Mouse (Mus musculus) embryonic facial prominence, embryonic 13.5 days (tissue): Measurements from ENCODE around the gene Nos2. TPM values are rescaled to one million over a fixed set of nuclear protein-coding genes. Genes with fewer than 3 reads are reported as not detected.
"Not testable (repeated sequence)": the region's sequence is repeated elsewhere in the genome, so short reads cannot be mapped to it uniquely, and the experiment has no call there.

Experiments
- ATAC-seq: fragments of 200-750 bp; cut with Nextera tagmentation; 2 replicates; pipeline ENCODE4 v1.8.0; 2017; ENCODE audit warnings: low read depth; ENCODE audit not compliant: insufficient number of reproducible peaks, insufficient read depth, low FRiP score, low TSS enrichment
- H3K27ac ChIP-seq: fragments of 300-500 bp; sonication (generic); 2 replicates; pipeline ENCODE4 v1.5.1; 2015; ENCODE audit warnings: moderate library complexity, mild to moderate bottlenecking, inconsistent platforms
- H3K27me3 ChIP-seq: fragments of 300-500 bp; sonication (generic); 2 replicates; pipeline ENCODE4 v1.6.1; 2015; ENCODE audit warnings: mild to moderate bottlenecking, inconsistent platforms
- H3K36me3 ChIP-seq: fragments of 300-500 bp; sonication (generic); 2 replicates; pipeline ENCODE4 v1.6.1; 2015; ENCODE audit warnings: mild to moderate bottlenecking, inconsistent platforms
- H3K4me1 ChIP-seq: fragments of 300-500 bp; sonication (generic); 2 replicates; pipeline ENCODE4 v1.6.1; 2015; ENCODE audit warnings: inconsistent platforms
- H3K4me2 ChIP-seq: fragments of 300-500 bp; sonication (generic); 2 replicates; pipeline ENCODE4 v1.6.1; 2015; ENCODE audit warnings: moderate library complexity, mild to moderate bottlenecking, inconsistent platforms
- H3K4me3 ChIP-seq: fragments of 300-500 bp; sonication (generic); 2 replicates; pipeline ENCODE4 v1.5.1; 2015; ENCODE audit warnings: mild to moderate bottlenecking, inconsistent platforms
- H3K9ac ChIP-seq: fragments of 300-500 bp; sonication (generic); 2 replicates; pipeline ENCODE4 v1.6.1; 2015; ENCODE audit warnings: mild to moderate bottlenecking, inconsistent platforms
- H3K9me3 ChIP-seq: fragments of 300-500 bp; sonication (generic); 2 replicates; pipeline ENCODE4 v1.6.1; 2016; ENCODE audit warnings: inconsistent platforms
- WGBS: fragments of 180-500 bp; shearing (Covaris S2); methylation state at CpG from one replicate; pipeline ENCODE4 v1.1.7; 2015; ENCODE audit warnings: mixed read lengths; 5-methylcytosine and 5-hydroxymethylcytosine counted together
- polyA plus RNA-seq: library from polyadenylated mRNA; unstranded; fragments of >200 nt; fragmentation: Nextera tagmentation; extraction: Ambion mirVana; gene quantifications from 2 replicates; pipeline ENCODE4 v1.2.1, GENCODE M21; 2015

The Nos2 gene
- polyA plus RNA-seq, 1 experiment from 2014 or later: 1.1 TPM

GRCm38 (mm10) chr11:79001871-79002270 is 81.3 kb downstream of the Nos2 start:
- Histone ChIP-seq H3K4me1 (0 out of 2 replicates have a peak, but pooled peaks cover 6% of the 10 kb centered on the region), H3K4me3 (no peak overlapping the region), H3K27ac (no peak overlapping the region), H3K4me2 (no peak overlapping the region), H3K36me3 (no peaks in the 10 kb centered on the region), H3K9ac (no peak overlapping the region), H3K27me3 (no peaks in the 10 kb centered on the region), H3K9me3 (peaks cover 7% of the 10 kb centered on the region; the same call in 1 of the 2 replicates)
- no peak for ATAC-seq
- WGBS: 81% methylated on average over 4 of the region's 4 CpGs

DNA sequence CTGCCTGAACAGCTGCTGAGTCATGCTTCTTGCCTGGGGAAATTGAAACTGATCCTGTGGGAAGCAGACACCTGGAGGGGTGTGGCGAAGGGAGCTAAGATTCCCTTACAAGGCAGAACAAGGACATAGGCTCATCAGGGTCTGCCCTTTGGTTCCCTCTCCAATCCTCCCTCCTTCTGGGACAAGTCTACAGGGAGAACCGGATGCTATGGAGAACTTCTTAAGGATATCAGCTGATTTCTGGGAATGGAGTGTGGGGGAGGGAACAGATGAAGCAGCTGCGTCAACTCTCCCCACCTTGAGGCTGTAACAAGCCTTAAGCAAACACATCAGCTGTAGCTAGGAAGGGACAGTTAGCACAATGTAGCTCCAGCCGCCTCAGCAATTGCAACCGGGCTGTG is 82.0 kb downstream of the Nos2 start:
- no peak for ATAC-seq
- Histone ChIP-seq H3K27me3 (no peaks in the 10 kb centered on the region), H3K4me3 (no peak overlapping the region), H3K9ac (no peak overlapping the region), H3K4me1 (0 out of 2 replicates have a peak, but pooled peaks cover 6% of the 10 kb centered on the region), H3K27ac (peak overlapping the region; percentile 12; the same call in 1 of the 2 replicates), H3K4me2 (no peak overlapping the region), H3K9me3 (0 out of 2 replicates have a peak, but pooled peaks cover under 1% of the 10 kb centered on the region), H3K36me3 (no peaks in the 10 kb centered on the region)
- 48% methylated on average over 5 of the region's 5 CpGs for WGBS

DNA sequence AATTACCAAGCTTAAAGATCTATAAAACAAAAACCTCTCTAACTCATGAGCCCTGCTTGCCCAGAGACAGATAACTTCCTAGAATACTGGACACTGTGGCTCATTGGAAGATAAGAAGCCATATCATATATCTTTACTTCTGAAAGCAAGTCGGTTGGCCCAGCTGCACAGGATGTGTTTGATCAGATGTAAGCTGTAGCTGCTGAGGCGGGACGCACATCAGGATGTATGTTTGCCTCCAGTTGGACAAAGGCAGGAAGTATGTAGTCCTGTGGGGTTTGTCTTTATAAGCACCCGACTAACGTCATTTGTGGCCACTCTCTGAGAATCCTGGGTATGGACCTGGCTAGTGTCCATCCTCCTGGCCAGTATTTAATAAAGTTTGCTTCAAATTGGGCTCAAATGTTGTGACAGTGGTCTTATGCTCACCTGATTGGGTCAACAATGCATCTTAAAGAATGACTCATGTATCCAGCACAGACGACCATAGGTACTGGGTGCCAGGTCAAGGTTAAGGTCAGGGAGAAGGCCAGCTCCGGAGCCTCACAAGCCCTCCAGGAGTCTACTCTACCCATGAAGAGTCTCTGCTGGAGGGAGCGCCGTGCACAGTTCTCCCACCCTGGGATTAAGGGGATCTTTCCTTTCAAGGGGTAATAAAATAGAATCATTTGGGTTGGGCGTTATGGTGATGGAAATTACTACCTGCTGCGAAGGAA is 82.6 kb downstream of the Nos2 start:
- H3K36me3 ChIP-seq: no peaks in the 10 kb centered on the region
- H3K27me3 ChIP-seq: no peaks in the 10 kb centered on the region
- WGBS: 67% methylated on average over 11 of the region's 11 CpGs
- no peak for ATAC-seq
- no peak overlapping the region for H3K4me3 ChIP-seq
- no peak overlapping the region for H3K9ac ChIP-seq
- H3K9me3 ChIP-seq: no peaks in the 10 kb centered on the region
- H3K27ac ChIP-seq: peak overlapping the region; percentile 16; the same call in 1 of the 2 replicates
- no peak overlapping the region for H3K4me2 ChIP-seq
- 0 out of 2 replicates have a peak, but pooled peaks cover 6% of the 10 kb centered on the region for H3K4me1 ChIP-seq

DNA sequence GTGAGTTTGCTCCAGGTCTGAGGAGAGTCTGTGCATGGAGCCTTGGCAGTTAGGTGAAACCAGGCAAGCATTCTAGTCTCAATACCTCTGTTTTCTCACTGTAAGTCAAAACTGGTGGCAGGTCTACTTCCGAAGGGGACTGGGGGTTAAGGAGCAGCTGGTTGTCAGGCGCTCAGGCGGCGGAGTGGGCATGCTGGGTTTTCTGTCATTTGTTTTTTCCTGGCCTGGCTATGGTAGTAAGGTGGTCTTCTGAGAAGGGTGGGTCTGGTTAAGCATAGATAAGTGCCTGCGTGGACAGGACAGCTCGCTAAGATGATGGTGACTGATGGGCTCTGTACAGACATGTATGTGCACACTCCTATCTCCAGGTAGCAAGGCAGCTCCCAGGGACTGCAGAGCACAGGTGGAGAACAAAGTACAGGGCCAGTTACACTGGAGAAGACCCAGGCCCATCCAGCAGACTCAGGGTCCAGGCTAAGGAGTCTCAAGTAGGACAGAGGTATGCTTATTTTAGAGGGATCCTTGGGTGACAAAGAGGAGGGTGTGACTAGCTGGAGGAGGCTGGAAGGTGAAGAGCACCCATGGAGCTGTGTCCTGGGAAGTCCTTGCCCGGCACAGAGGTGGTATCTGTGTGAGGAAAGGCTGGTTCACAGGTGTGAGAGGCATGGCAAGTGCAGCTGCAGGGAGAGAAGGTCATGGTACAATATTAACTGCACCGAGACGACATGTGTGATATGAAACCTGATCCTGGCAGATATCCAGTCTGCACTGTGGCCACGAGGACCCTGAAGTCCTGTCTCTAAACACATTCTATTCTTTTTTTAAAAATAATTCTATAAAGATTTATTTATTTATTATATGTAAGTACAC is 83.4 kb downstream of the Nos2 start:
- ATAC-seq: no peak
- H3K27me3 ChIP-seq: no peaks in the 10 kb centered on the region
- H3K27ac ChIP-seq: peak overlapping the region; percentile 16; the same call in 1 of the 2 replicates
- H3K4me2 ChIP-seq: no peak overlapping the region
- H3K9ac ChIP-seq: no peak overlapping the region
- H3K36me3 ChIP-seq: no peaks in the 10 kb centered on the region
- H3K4me3 ChIP-seq: no peak overlapping the region
- H3K9me3 ChIP-seq: no peaks in the 10 kb centered on the region
- H3K4me1 ChIP-seq: 0 out of 2 replicates have a peak, but pooled peaks cover 6% of the 10 kb centered on the region
- WGBS: 72% methylated on average over 10 of the region's 10 CpGs

GRCm38 (mm10) chr11:79005578-79006394 is 85.2 kb downstream of the Nos2 start:
- WGBS: 87% methylated on average over 14 of the region's 14 CpGs
- Histone ChIP-seq H3K36me3 (no peaks in the 10 kb centered on the region), H3K4me3 (no peak overlapping the region), H3K4me2 (no peak overlapping the region), H3K4me1 (0 out of 2 replicates have a peak, but pooled peaks cover 6% of the 10 kb centered on the region), H3K9me3 (no peaks in the 10 kb centered on the region), H3K27me3 (no peaks in the 10 kb centered on the region), H3K27ac (no peak overlapping the region), H3K9ac (no peak overlapping the region)
- ATAC-seq: no peak

GRCm38 (mm10) chr11:79006417-79006816 is 85.8 kb downstream of the Nos2 start:
- 62% methylated on average over 5 of the region's 5 CpGs for WGBS
- H3K36me3 ChIP-seq: no peaks in the 10 kb centered on the region
- H3K9me3 ChIP-seq: no peaks in the 10 kb centered on the region
- no peaks in the 10 kb centered on the region for H3K27me3 ChIP-seq
- H3K4me3 ChIP-seq: no peak overlapping the region
- no peak for ATAC-seq
- no peak overlapping the region for H3K9ac ChIP-seq
- no peak overlapping the region for H3K27ac ChIP-seq
- 0 out of 2 replicates have a peak, but pooled peaks cover 6% of the 10 kb centered on the region for H3K4me1 ChIP-seq
- H3K4me2 ChIP-seq: no peak overlapping the region

GRCm38 (mm10) chr11:79007356-79007755 is 86.8 kb downstream of the Nos2 start:
- H3K27me3 ChIP-seq, H3K4me1 ChIP-seq, H3K9me3 ChIP-seq, H3K9ac ChIP-seq, H3K27ac ChIP-seq, ATAC-seq, H3K4me2 ChIP-seq, H3K36me3 ChIP-seq, H3K4me3 ChIP-seq: not testable (repeated sequence)
- whole genome bisulfite sequencing: 80% methylated on average over 3 of the region's 3 CpGs

DNA sequence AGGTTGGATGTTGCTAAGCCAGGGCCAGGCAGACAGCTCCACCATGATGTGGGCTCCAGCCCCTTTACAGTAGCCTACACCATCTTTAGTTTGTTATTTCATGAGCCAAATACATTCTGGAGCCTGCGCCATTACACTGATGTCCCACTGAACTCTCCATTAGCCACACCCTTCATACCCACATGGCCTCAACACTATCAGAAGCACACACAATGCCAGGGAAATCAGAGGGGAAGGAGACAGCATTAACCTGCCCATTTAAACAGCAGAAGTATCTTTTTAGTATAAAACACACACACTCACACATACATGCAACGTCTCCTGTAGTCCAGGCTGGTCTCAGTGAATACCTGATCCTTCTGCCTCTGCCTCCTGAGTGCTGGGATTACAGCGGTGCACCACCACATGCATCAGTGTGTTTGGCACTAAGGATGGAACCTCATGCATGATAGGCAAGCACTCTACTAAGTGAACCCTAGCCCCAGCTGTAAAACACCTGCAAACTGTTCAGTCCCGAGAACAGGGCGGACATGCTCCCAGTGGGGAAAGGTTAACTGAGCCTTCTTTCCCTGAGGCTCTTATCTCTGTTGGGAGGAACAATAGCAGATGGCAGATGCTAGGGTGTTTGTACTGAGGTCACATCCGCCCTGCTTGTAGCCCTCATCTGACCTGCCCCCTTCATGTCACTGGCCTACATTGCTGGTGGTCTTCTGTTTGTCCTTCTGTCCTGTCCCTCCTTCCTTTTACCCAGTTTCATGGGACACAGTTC is 87.6 kb downstream of the Nos2 start:
- no peaks in the 10 kb centered on the region for H3K27me3 ChIP-seq
- no peak overlapping the region for H3K4me2 ChIP-seq
- WGBS: 67% methylated on average over 6 of the region's 6 CpGs
- H3K36me3 ChIP-seq: no peaks in the 10 kb centered on the region
- H3K4me1 ChIP-seq: no peaks in the 10 kb centered on the region
- no peak overlapping the region for H3K9ac ChIP-seq
- H3K27ac ChIP-seq: no peak overlapping the region
- ATAC-seq: no peak
- no peaks in the 10 kb centered on the region for H3K9me3 ChIP-seq
- H3K4me3 ChIP-seq: no peak overlapping the region

- Histone ChIP-seq H3K9ac (no peak overlapping the region), H3K4me1 (no peaks in the 10 kb centered on the region), H3K9me3 (no peaks in the 10 kb centered on the region), H3K4me3 (no peak overlapping the region), H3K27ac (no peak overlapping the region), H3K4me2 (no peak overlapping the region), H3K27me3 (no peaks in the 10 kb centered on the region), H3K36me3 (no peaks in the 10 kb centered on the region)
- no peak for ATAC-seq
- 79% methylated on average over 7 of the region's 7 CpGs for WGBS
These were observed 88.3 kb downstream of the Nos2 start for GRCm38 (mm10) chr11:79008891-79009290.
